Mouse (Mus musculus) neural tube, embryonic 14.5 days (tissue): Measurements from ENCODE around the gene Srgap1. TPM values are rescaled to one million over a fixed set of nuclear protein-coding genes. Genes with fewer than 3 reads are reported as not detected.

Source experiments
- ATAC-seq: fragments of 200-750 bp; cut with Nextera tagmentation; 2 replicates; pipeline ENCODE4 v1.8.0; 2017; ENCODE audit warnings: low read depth, mild to moderate bottlenecking, moderate TSS enrichment, moderate library complexity
- H3K27ac ChIP-seq: fragments of 300-500 bp; sonication (generic); 2 replicates; pipeline ENCODE4 v1.5.1; 2014; ENCODE audit warnings: low read depth, mild to moderate bottlenecking, control low read depth, low read length, moderate library complexity, mixed read lengths
- H3K27me3 ChIP-seq: fragments of 300-500 bp; sonication (generic); 2 replicates; pipeline ENCODE4 v1.6.1; 2014; ENCODE audit warnings: low read length; ENCODE audit not compliant: control insufficient read depth, insufficient read depth
- H3K36me3 ChIP-seq: fragments of 300-500 bp; sonication (generic); 2 replicates; pipeline ENCODE4 v1.6.1; 2014; ENCODE audit warnings: low read length, mixed read lengths; ENCODE audit not compliant: control insufficient read depth, insufficient read depth
- H3K4me1 ChIP-seq: fragments of 300-500 bp; sonication (generic); 2 replicates; pipeline ENCODE4 v1.6.1; 2014; ENCODE audit warnings: low read length; ENCODE audit not compliant: control insufficient read depth, insufficient read depth
- H3K4me2 ChIP-seq: fragments of 300-500 bp; sonication (generic); 2 replicates; pipeline ENCODE4 v1.6.1; 2014; ENCODE audit warnings: mild to moderate bottlenecking, low read depth, low read length, control low read depth
- H3K4me3 ChIP-seq: fragments of 300-500 bp; sonication (generic); 2 replicates; pipeline ENCODE4 v1.5.1; 2014; ENCODE audit warnings: low read depth, low read length, control low read depth, mixed read lengths
- H3K9ac ChIP-seq: fragments of 300-500 bp; sonication (generic); replicated peaks from 2 replicates; pipeline ENCODE4 v1.6.1; 2014; ENCODE audit warnings: low read depth, mild to moderate bottlenecking, control low read depth, low read length, mixed read lengths
- H3K9me3 ChIP-seq: fragments of 300-500 bp; sonication (generic); 2 replicates; pipeline ENCODE4 v1.6.1; 2016; ENCODE audit warnings: low read length; ENCODE audit not compliant: control insufficient read depth
- WGBS: fragments of 180-500 bp; shearing (Covaris S2); extraction: QIAGEN DNeasy Blood & Tissue Kit; methylation state at CpG from one replicate; pipeline ENCODE4 v1.1.7; 2014; 5-methylcytosine and 5-hydroxymethylcytosine counted together
- polyA plus RNA-seq: library from polyadenylated mRNA; unstranded; fragments of >200 nt; fragmentation: Nextera tagmentation; extraction: Ambion mirVana; gene quantifications from 2 replicates; pipeline ENCODE4 v1.2.1, GENCODE M21; 2014

Srgap1 gene
- 27.4 and 32.8 TPM in 2 replicates for polyA plus RNA-seq

- H3K27me3 ChIP-seq = no peaks in the 10 kb centered on the region
- H3K36me3 ChIP-seq = no peaks in the 10 kb centered on the region
- H3K4me2 ChIP-seq = peak within 1 kb of the TSS; percentile 77
- H3K4me1 ChIP-seq = no peaks in the 10 kb centered on the region; the same call in 1 of the 2 replicates
- peak within 1 kb of the TSS; percentile 93 for H3K27ac ChIP-seq
- peak; percentile 82 for ATAC-seq
- peak within 1 kb of the TSS; percentile 97 for H3K9ac ChIP-seq
- peak within 1 kb of the TSS; percentile 64 for H3K4me3 ChIP-seq
- WGBS = 0% methylated on average over 52 of the region's 79 CpGs
- H3K9me3 ChIP-seq = no peaks in the 10 kb centered on the region
Measured at GRCm38 (mm10) chr10:122046904-122047726, at the start of gene Srgap1. TSS of gene Srgap1 (minus strand) at chr10:122047315.

DNA sequence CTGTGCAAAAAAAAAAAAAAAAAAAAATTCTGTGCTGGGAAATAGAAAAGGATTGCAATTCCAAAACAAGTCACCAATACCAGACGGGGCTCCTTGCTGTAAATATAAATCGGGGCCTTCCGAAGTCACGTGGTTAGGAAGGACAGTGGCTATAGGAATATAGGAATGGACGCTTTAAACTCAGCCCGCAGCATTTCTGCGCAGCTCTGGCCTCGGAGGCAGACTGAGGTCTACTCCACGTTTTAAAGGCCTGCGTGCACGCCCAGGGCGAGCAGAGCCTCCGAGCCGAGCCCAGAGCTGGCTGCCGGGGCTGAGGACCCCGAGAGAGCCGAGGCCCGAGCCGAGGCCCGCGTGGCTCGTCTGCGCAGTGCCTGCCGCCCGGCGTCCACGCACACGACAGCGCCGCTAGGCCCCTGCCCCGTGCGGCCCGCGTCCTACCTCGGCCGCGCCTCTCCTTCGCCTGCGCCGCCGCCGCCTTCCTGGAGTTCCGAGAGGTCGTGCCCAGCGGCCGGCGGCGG, 49.4 kb upstream of the Srgap1 start:
- peak overlapping the region; percentile 85 for H3K4me2 ChIP-seq
- peak overlapping the region; percentile 84 for H3K9ac ChIP-seq
- no peaks in the 10 kb centered on the region for H3K36me3 ChIP-seq
- H3K27me3 ChIP-seq = no peaks in the 10 kb centered on the region
- ATAC-seq = peak; percentile 83
- 0% methylated on average over 48 of the region's 48 CpGs for WGBS
- peak overlapping the region; percentile 76 for H3K4me3 ChIP-seq
- H3K27ac ChIP-seq = peak overlapping the region; percentile 86
- H3K4me1 ChIP-seq = peaks cover 11% of the 10 kb centered on the region; the same call in 1 of the 2 replicates
- H3K9me3 ChIP-seq = no peaks in the 10 kb centered on the region

DNA sequence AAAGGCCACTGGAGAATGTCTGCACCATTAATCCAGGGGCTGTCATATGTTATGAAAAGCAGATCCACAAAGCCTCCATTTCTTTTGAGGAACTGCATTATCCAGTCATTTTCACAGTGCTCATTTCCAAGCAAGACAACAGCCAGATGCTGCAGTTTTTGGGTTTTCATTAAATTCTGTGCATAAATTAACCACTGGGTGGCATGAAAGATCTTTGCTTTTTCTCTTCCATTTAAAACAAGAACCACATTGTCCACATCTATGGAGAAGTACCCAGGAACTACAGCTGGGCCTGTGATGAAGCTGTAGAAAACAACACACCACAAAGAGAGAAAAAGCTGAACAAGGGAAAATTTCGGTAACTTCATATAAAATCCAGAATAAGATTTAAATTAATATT, 43.4 kb upstream of the Srgap1 start:
- H3K27ac ChIP-seq = no peak overlapping the region
- H3K36me3 ChIP-seq = peaks cover 8% of the 10 kb centered on the region
- H3K9ac ChIP-seq = no peak overlapping the region
- no peak for ATAC-seq
- H3K9me3 ChIP-seq = peaks cover 7% of the 10 kb centered on the region
- 100% methylated on average over 1 of the region's 1 CpGs for WGBS
- peaks cover 5% of the 10 kb centered on the region; the same call in 1 of the 2 replicates for H3K4me1 ChIP-seq
- no peaks in the 10 kb centered on the region for H3K27me3 ChIP-seq
- no peak overlapping the region for H3K4me3 ChIP-seq
- no peak overlapping the region for H3K4me2 ChIP-seq

- Histone ChIP-seq H3K27ac (no peak overlapping the region), H3K9me3 (no peaks in the 10 kb centered on the region), H3K4me2 (no peak overlapping the region), H3K27me3 (no peaks in the 10 kb centered on the region), H3K9ac (no peak overlapping the region), H3K4me3 (no peak overlapping the region), H3K4me1 (no peaks in the 10 kb centered on the region), H3K36me3 (no peaks in the 10 kb centered on the region)
- WGBS = 86% methylated on average over 1 of the region's 1 CpGs
- no peak for ATAC-seq
Measured at GRCm38 (mm10) chr10:122081352-122081751, 34.2 kb upstream of the Srgap1 start.

GRCm38 (mm10) chr10:122069153-122069552, 22.0 kb upstream of the Srgap1 start:
- H3K36me3 ChIP-seq = no peaks in the 10 kb centered on the region
- H3K9me3 ChIP-seq = no peaks in the 10 kb centered on the region
- H3K4me1 ChIP-seq = no peaks in the 10 kb centered on the region
- no peak overlapping the region for H3K4me3 ChIP-seq
- H3K27me3 ChIP-seq = no peaks in the 10 kb centered on the region
- no peak overlapping the region for H3K9ac ChIP-seq
- H3K4me2 ChIP-seq = no peak overlapping the region
- no peak overlapping the region for H3K27ac ChIP-seq
- no peak for ATAC-seq

- Histone ChIP-seq H3K4me2 (no peak overlapping the region), H3K9ac (no peak overlapping the region), H3K27me3 (no peaks in the 10 kb centered on the region), H3K4me3 (no peak overlapping the region), H3K27ac (no peak overlapping the region), H3K4me1 (no peaks in the 10 kb centered on the region), H3K36me3 (no peaks in the 10 kb centered on the region), H3K9me3 (no peaks in the 10 kb centered on the region)
- 90% methylated on average over 6 of the region's 6 CpGs for WGBS
- no peak for ATAC-seq
Measured at GRCm38 (mm10) chr10:122055826-122056225, 8.7 kb upstream of the Srgap1 start.

DNA sequence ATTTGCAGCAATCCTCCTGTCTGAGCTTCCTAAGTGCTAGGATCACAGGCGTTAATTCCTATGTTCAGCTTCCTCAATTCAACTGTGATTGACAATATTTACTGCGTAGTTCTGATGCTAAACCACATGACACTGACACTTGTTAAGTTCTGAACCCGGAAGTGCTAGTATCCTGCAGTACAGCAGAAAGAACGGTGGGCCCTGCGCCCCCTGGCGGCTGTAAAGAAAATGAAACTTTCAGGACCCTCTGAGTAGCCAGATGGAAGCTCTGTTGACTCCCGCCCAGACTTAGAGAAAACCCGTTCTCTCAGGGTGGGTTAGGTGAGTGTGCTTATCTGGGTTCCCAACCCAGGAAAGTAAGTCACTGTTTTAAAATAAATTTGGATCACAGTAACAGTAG, 7.4 kb upstream of the Srgap1 start:
- no peak overlapping the region for H3K27ac ChIP-seq
- H3K4me3 ChIP-seq = no peak overlapping the region
- no peaks in the 10 kb centered on the region for H3K9me3 ChIP-seq
- H3K4me1 ChIP-seq = no peaks in the 10 kb centered on the region
- H3K36me3 ChIP-seq = no peaks in the 10 kb centered on the region
- H3K27me3 ChIP-seq = no peaks in the 10 kb centered on the region
- 16% methylated on average over 8 of the region's 8 CpGs for WGBS
- ATAC-seq = no peak; the same call in 1 of the 2 replicates
- H3K4me2 ChIP-seq = no peak overlapping the region
- no peak overlapping the region for H3K9ac ChIP-seq

DNA sequence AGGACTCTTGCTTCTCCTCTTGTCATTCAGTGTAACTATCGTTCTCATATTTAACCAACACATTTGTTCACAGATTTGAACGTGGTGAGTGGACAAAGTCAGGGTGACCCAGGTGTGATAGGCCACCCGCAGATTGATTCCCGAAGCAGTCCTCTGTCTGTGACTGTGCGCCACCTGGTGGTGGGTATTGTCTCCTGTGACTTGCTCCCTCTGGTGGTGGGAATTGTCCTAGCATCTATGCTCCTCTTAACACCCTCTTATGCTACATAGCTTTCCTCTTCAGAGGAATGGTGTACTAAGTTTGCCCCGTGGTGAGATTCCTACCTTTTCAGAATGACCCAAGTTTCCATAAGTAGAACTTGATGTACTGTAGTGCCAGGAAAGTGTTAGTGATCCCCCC, 4.7 kb upstream of the Srgap1 start:
- Histone ChIP-seq H3K4me2 (no peak overlapping the region), H3K4me1 (no peaks in the 10 kb centered on the region), H3K4me3 (no peak overlapping the region), H3K9me3 (no peaks in the 10 kb centered on the region), H3K27ac (no peak overlapping the region), H3K9ac (no peak overlapping the region), H3K36me3 (no peaks in the 10 kb centered on the region), H3K27me3 (no peaks in the 10 kb centered on the region)
- ATAC-seq = no peak
- 39% methylated on average over 6 of the region's 6 CpGs for WGBS

GRCm38 (mm10) chr10:122047727-122048365, 731 bp upstream of the Srgap1 start:
- Histone ChIP-seq H3K27me3 (no peaks in the 10 kb centered on the region), H3K4me1 (no peaks in the 10 kb centered on the region; the same call in 1 of the 2 replicates), H3K4me2 (peak overlapping the region; percentile 77; the same call in 1 of the 2 replicates), H3K9ac (peak overlapping the region; percentile 97), H3K36me3 (no peaks in the 10 kb centered on the region), H3K27ac (peak overlapping the region; percentile 93), H3K9me3 (no peaks in the 10 kb centered on the region), H3K4me3 (peak overlapping the region; percentile 64)
- peak; percentile 80 for ATAC-seq
- WGBS = 13% methylated on average over 43 of the region's 44 CpGs
